Mouse (Mus musculus): ENCODE data around the gene Lrmp. TPM values are rescaled to one million over a fixed set of nuclear protein-coding genes. Genes with fewer than 3 reads are reported as not detected.

Gene Lrmp
- total and polyA plus RNA-seq, 3 experiments, result 64.3 to 70.1 TPM; not detected in 1

- no peaks in the 10 kb centered on the region for H3K4me1 ChIP-seq (ENCODE audit: control insufficient read depth in 1 of 2, insufficient read depth in 2 of 2, low read length in 2 of 2)
- TF ChIP-seq SIN3A (IDR thresholded peaks at IDR 0.05; ENCODE audit: low read length), result no peak
- TF ChIP-seq CHD2 (IDR thresholded peaks at IDR 0.05; ENCODE audit: low read length), result no peak
- no peak for TF ChIP-seq E2F4 (IDR thresholded peaks at IDR 0.05; ENCODE audit: borderline replicate concordance, low read depth, low read length)
- TF ChIP-seq TCF12 (IDR thresholded peaks at IDR 0.05; ENCODE audit: low read depth, low read length), result no peak
- TF ChIP-seq ZMIZ1 (IDR thresholded peaks at IDR 0.05; ENCODE audit: low read depth, low read length), result no peak
- TF ChIP-seq NRF1 (IDR thresholded peaks at IDR 0.05; ENCODE audit: insufficient read depth, low read depth, low read length, poor library complexity, severe bottlenecking), result no peak
- TF ChIP-seq ZC3H11A (IDR thresholded peaks at IDR 0.05; ENCODE audit: low read depth, low read length), result no peak
- TF ChIP-seq MXI1 (IDR thresholded peaks at IDR 0.05; ENCODE audit: low read depth, low read length), result no peak
- no peak for TF ChIP-seq KAT2A (conservative IDR thresholded peaks at IDR 0.05; ENCODE audit: low read depth, low read length)
- no peak for TF ChIP-seq TBP (IDR thresholded peaks at IDR 0.05; ENCODE audit: low read depth, low read length)
- no peak for TF ChIP-seq MAZ (IDR thresholded peaks at IDR 0.05; ENCODE audit: low read depth, low read length)
- TF ChIP-seq MAFK (IDR thresholded peaks at IDR 0.05; ENCODE audit: borderline replicate concordance, low read depth, low read length), result no peak
- TF ChIP-seq HCFC1 (IDR thresholded peaks at IDR 0.05; ENCODE audit: low read depth, low read length), result no peak
- no peak for TF ChIP-seq POLR2A (IDR thresholded peaks at IDR 0.05; ENCODE audit: control insufficient read depth in 1 of 2, insufficient read depth in 1 of 2, low read depth in 1 of 2, low read length in 2 of 2, poor library complexity in 1 of 2)
- TF ChIP-seq MYC (IDR thresholded peaks at IDR 0.05; ENCODE audit: low read depth, low read length), result no peak
- TF ChIP-seq RCOR1 (IDR thresholded peaks at IDR 0.05; ENCODE audit: low read depth, low read length), result no peak
- TF ChIP-seq POLR2AphosphoS5 (IDR thresholded peaks at IDR 0.05; ENCODE audit: borderline replicate concordance, low read depth, low read length), result no peak
- TF ChIP-seq ZKSCAN1 (IDR thresholded peaks at IDR 0.05; ENCODE audit: low read depth, low read length), result no peak
- no peak overlapping the region for H3K4me3 ChIP-seq (ENCODE audit: control insufficient read depth in 1 of 2, insufficient read depth in 1 of 2, low read depth in 2 of 2, low read length in 2 of 2)
- H3K36me3 ChIP-seq (ENCODE audit: control insufficient read depth in 1 of 2, insufficient read depth in 2 of 2, low read length in 2 of 2), result no peaks in the 10 kb centered on the region
- DNase-seq (ENCODE audit: low read depth, low spot score), result no peak
- no peak overlapping the region for H3K27ac ChIP-seq (ENCODE audit: control insufficient read depth, low read depth, low read length)
- H3K9me3 ChIP-seq (replicated peaks; ENCODE audit: insufficient read depth, low read length), result no peaks in the 10 kb centered on the region
- H3K79me2 ChIP-seq (ENCODE audit: control insufficient read depth, insufficient read depth, low read length, poor library complexity), result no peaks in the 10 kb centered on the region
- H3K9ac ChIP-seq (ENCODE audit: control insufficient read depth, low read depth, low read length, poor library complexity, severe bottlenecking), result no peak overlapping the region
- no peaks in the 10 kb centered on the region for H3K27me3 ChIP-seq (ENCODE audit: control insufficient read depth in 1 of 2, insufficient read depth in 2 of 2, low read length in 2 of 2)
Observed at GRCm38 (mm10) chr6:145105439-145105838, 10.0 kb upstream of the Lrmp start.

GRCm38 (mm10) chr6:145106163-145106842, 9.2 kb upstream of the Lrmp start:
- no peak overlapping the region for H3K9ac ChIP-seq (ENCODE audit: control insufficient read depth, low read depth, low read length, poor library complexity, severe bottlenecking)
- no peaks in the 10 kb centered on the region for H3K4me1 ChIP-seq (ENCODE audit: control insufficient read depth in 1 of 2, insufficient read depth in 2 of 2, low read length in 2 of 2)
- no peaks in the 10 kb centered on the region for H3K36me3 ChIP-seq (ENCODE audit: control insufficient read depth in 1 of 2, insufficient read depth in 2 of 2, low read length in 2 of 2)
- H3K4me3 ChIP-seq (ENCODE audit: control insufficient read depth in 1 of 2, insufficient read depth in 1 of 2, low read depth in 2 of 2, low read length in 2 of 2), result no peak overlapping the region
- no peak for TF ChIP-seq NRF1 (IDR thresholded peaks at IDR 0.05; ENCODE audit: insufficient read depth, low read depth, low read length, poor library complexity, severe bottlenecking)
- no peak for TF ChIP-seq MXI1 (IDR thresholded peaks at IDR 0.05; ENCODE audit: low read depth, low read length)
- no peak for TF ChIP-seq POLR2A (IDR thresholded peaks at IDR 0.05; ENCODE audit: control insufficient read depth in 1 of 2, insufficient read depth in 1 of 2, low read depth in 1 of 2, low read length in 2 of 2, poor library complexity in 1 of 2)
- TF ChIP-seq ZC3H11A (IDR thresholded peaks at IDR 0.05; ENCODE audit: low read depth, low read length), result no peak
- H3K79me2 ChIP-seq (ENCODE audit: control insufficient read depth, insufficient read depth, low read length, poor library complexity), result no peaks in the 10 kb centered on the region
- no peaks in the 10 kb centered on the region for H3K27me3 ChIP-seq (ENCODE audit: control insufficient read depth in 1 of 2, insufficient read depth in 2 of 2, low read length in 2 of 2)
- no peak overlapping the region for H3K27ac ChIP-seq (ENCODE audit: control insufficient read depth, low read depth, low read length)
- H3K9me3 ChIP-seq (replicated peaks; ENCODE audit: insufficient read depth, low read length), result no peaks in the 10 kb centered on the region
- no peak for DNase-seq (ENCODE audit: low read depth, low spot score)

Measured in MEL (cell line).